Mouse (Mus musculus): ENCODE data around the gene Kif5c.

The Kif5c gene

GRCm38 (mm10) chr2:49805736-49806371 lies 186.8 kb downstream of the Kif5c start:
- no peak for DNase-seq

GRCm38 (mm10) chr2:49809496-49809895 lies 190.4 kb downstream of the Kif5c start:
- peak in 1 of 2 experiments; percentile 6 for DNase-seq

GRCm38 (mm10) chr2:49811420-49811819 lies 192.3 kb downstream of the Kif5c start:
- no peak for DNase-seq

GRCm38 (mm10) chr2:49811871-49812363 lies 192.8 kb downstream of the Kif5c start:
- DNase-seq: peak; percentile 64 to 74

- DNase-seq: no peak
These were observed 194.1 kb downstream of the Kif5c start for GRCm38 (mm10) chr2:49813151-49813550.

- DNase-seq: peak; percentile 30
These were observed 194.9 kb downstream of the Kif5c start for GRCm38 (mm10) chr2:49814011-49814410.

GRCm38 (mm10) chr2:49815696-49816320 lies 196.7 kb downstream of the Kif5c start:
- DNase-seq: no peak

GRCm38 (mm10) chr2:49816549-49816948 lies 197.5 kb downstream of the Kif5c start:
- no peak for DNase-seq

- DNase-seq: no peak
These were observed 198.1 kb downstream of the Kif5c start for GRCm38 (mm10) chr2:49817151-49817550.

GRCm38 (mm10) chr2:49818126-49818525 lies 199.0 kb downstream of the Kif5c start:
- no peak for DNase-seq

- DNase-seq: no peak
These were observed 203.2 kb downstream of the Kif5c start for GRCm38 (mm10) chr2:49822312-49822711.

All from lung, postnatal 4 days (tissue).